Mouse (Mus musculus) neural tube, embryonic 13.5 days (tissue): Measurements from ENCODE around the gene Klra8. TPM values are rescaled to one million over a fixed set of nuclear protein-coding genes. Genes with fewer than 3 reads are reported as not detected.
"Not testable (repeated sequence)": the region's sequence is repeated elsewhere in the genome, so short reads cannot be mapped to it uniquely, and the experiment has no call there.

Experiments
- ATAC-seq: fragments of 200-750 bp; cut with Nextera tagmentation; 2 replicates; pipeline ENCODE4 v1.8.0; 2017; ENCODE audit warnings: low read depth, mild to moderate bottlenecking, moderate TSS enrichment, moderate library complexity
- H3K27ac ChIP-seq: fragments of 300-500 bp; sonication (generic); replicated peaks from 2 replicates; pipeline ENCODE4 v1.5.1; 2015; ENCODE audit warnings: moderate library complexity, mild to moderate bottlenecking, inconsistent platforms
- H3K27me3 ChIP-seq: fragments of 300-500 bp; sonication (generic); 2 replicates; pipeline ENCODE4 v1.6.1; 2015; ENCODE audit warnings: mild to moderate bottlenecking, inconsistent platforms
- H3K36me3 ChIP-seq: fragments of 300-500 bp; sonication (generic); 2 replicates; pipeline ENCODE4 v1.6.1; 2015; ENCODE audit warnings: mild to moderate bottlenecking, inconsistent platforms
- H3K4me1 ChIP-seq: fragments of 300-500 bp; sonication (generic); replicated peaks from 2 replicates; pipeline ENCODE4 v1.6.1; 2015; ENCODE audit warnings: inconsistent platforms
- H3K4me2 ChIP-seq: fragments of 300-500 bp; sonication (generic); 2 replicates; pipeline ENCODE4 v1.6.1; 2015; ENCODE audit warnings: inconsistent platforms, mild to moderate bottlenecking, moderate library complexity
- H3K4me3 ChIP-seq: fragments of 300-500 bp; sonication (generic); 2 replicates; pipeline ENCODE4 v1.5.1; 2015; ENCODE audit warnings: mild to moderate bottlenecking, inconsistent platforms
- H3K9ac ChIP-seq: fragments of 300-500 bp; sonication (generic); 2 replicates; pipeline ENCODE4 v1.6.1; 2015; ENCODE audit warnings: moderate library complexity, mild to moderate bottlenecking, inconsistent platforms
- H3K9me3 ChIP-seq: fragments of 300-500 bp; sonication (generic); 2 replicates; pipeline ENCODE4 v1.6.1; 2016; ENCODE audit warnings: inconsistent platforms
- WGBS: fragments of 180-500 bp; shearing (Covaris S2); methylation state at CpG from one replicate; pipeline ENCODE4 v1.1.7; 2015; 5-methylcytosine and 5-hydroxymethylcytosine counted together
- polyA plus RNA-seq: library from polyadenylated mRNA; unstranded; fragments of >200 nt; fragmentation: Nextera tagmentation; extraction: Ambion mirVana; gene quantifications from 2 replicates; pipeline ENCODE4 v1.2.1, GENCODE M21; 2015

The Klra8 gene
- polyA plus RNA-seq = not detected in 2 replicates

DNA sequence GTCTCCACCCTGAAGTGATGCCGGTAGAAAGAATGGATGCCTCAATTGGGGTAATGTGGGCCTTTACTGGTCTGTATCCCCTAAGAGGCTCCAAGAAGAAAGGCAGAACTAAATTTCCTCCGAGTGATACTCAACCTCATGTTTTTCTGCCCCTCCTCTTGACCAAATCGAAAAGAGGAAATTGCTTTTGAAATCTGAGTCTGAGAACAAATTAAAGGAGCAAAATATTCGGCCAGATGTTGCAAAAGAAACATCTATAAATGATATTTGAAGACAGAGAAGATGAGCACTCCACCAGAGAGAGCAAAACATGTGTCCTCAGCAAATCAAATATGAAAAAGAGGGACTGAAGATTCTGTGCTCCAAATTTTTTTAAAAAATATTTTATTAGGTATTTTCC is at the start of gene Klra8:
Gene Klra8 (minus strand): TSS at position 101 of the 400 bp plus-strand sequence.
- H3K27ac ChIP-seq, H3K4me3 ChIP-seq, H3K4me2 ChIP-seq, H3K9ac ChIP-seq, H3K27me3 ChIP-seq, H3K4me1 ChIP-seq, ATAC-seq, H3K9me3 ChIP-seq, H3K36me3 ChIP-seq: not testable (repeated sequence)
- WGBS = 69% methylated on average over 4 of the region's 4 CpGs

DNA sequence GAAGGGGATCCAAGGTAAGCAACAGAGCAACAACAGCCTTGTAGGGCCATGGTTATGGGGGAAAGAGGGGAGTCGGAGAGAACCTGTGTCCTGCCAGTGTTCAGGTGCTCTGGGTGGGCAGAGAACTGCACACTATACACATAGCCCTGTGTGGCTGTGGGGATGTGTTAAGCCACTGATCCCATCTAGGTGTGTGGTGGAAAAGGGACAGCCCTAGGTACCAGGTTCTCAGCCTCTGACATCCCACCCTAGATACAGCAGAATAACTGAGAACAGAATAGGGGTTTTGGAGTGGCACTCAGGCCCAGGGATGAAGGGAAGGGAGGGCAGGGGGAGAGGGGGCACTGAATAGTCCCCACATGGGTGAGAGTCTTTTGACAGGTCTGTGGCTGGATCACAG is 19.2 kb downstream of the Klra8 start:
- H3K4me2 ChIP-seq = no peak overlapping the region
- no peak overlapping the region for H3K9ac ChIP-seq
- no peak overlapping the region for H3K27ac ChIP-seq
- no peak for ATAC-seq
- H3K4me1 ChIP-seq = no peaks in the 10 kb centered on the region
- no peaks in the 10 kb centered on the region for H3K27me3 ChIP-seq
- WGBS = 89% methylated on average over 1 of the region's 1 CpGs
- 0 out of 2 replicates have a peak, but pooled peaks cover 3% of the 10 kb centered on the region for H3K9me3 ChIP-seq
- no peaks in the 10 kb centered on the region for H3K36me3 ChIP-seq
- no peak overlapping the region for H3K4me3 ChIP-seq

DNA sequence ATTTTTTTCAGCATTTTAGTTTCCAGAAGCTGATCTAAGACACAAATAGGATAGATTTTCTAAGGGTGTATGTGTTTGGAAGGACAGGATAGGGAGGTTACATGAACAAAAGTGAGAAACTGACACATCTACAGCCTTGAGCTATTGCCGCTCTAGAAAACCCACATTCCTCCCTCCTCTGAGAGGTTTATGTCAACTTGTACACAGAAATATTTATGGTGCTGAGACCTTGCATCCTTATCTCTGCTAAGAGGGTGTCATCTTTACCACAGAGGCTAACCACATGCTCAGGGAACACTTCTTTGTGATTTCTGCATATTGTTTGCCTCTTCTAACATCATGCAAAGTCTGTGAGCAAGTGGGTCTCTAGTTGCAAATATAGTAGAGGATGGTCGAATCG is 27.0 kb downstream of the Klra8 start:
- H3K27me3 ChIP-seq, H3K27ac ChIP-seq, H3K4me3 ChIP-seq, H3K9ac ChIP-seq, H3K36me3 ChIP-seq, H3K4me2 ChIP-seq, ATAC-seq, H3K4me1 ChIP-seq: not testable (repeated sequence)
- H3K9me3 ChIP-seq = peaks cover 16% of the 10 kb centered on the region; the same call in 1 of the 2 replicates
- WGBS = 89% methylated on average over 3 of the region's 3 CpGs

DNA sequence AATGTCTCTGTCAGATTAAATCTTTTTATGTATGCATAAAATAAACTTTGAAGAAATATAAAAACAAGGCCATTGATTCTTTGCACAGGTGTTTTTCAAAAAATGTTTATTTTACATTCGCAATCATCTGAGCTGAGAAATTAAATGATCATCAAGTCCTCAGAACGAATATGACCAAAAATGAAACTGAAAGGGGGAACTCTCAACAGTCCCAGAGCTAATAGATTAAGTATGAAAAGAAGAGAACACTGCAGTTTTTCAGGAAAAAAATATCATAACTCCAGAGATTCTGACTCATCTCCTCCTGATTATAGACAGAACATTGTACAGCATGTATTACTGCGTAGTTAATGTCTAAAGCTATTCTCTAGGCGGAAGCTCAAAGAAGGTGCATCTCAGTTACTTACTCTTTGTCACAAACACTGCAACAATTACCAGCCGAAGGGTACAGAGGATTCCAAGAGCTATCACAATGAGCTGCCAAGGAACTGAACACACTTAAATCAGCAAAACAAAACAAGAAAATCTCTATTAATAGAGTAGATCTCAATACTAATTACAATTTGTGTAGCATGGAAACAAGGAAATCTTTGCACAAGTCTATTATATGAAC is 37.3 kb downstream of the Klra8 start:
- H3K27me3 ChIP-seq = no peaks in the 10 kb centered on the region
- H3K36me3 ChIP-seq = no peaks in the 10 kb centered on the region
- H3K9me3 ChIP-seq = no peaks in the 10 kb centered on the region
- ATAC-seq = no peak
- no peak overlapping the region for H3K27ac ChIP-seq
- no peak overlapping the region for H3K4me3 ChIP-seq
- H3K4me1 ChIP-seq = no peaks in the 10 kb centered on the region
- 80% methylated on average over 5 of the region's 5 CpGs for WGBS
- H3K4me2 ChIP-seq = no peak overlapping the region
- no peak overlapping the region for H3K9ac ChIP-seq

DNA sequence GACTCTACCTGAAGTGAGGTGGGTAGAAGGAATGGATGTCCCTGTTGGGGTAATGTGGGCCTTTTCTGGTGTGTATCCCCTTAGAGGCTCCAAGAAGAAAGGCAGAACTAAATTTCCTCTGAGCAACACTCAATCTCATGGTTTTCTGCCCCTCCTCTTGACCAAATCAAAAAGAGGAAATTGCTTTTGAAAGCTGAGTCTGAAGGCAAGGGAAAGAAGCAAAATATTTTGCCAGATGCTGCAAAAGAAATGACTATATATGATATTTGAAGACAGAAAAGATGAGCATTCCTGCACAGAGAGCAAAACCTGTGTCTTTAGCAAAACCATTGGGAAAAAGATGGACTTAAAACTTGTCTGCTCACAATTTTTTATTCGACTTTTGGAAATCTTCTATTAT is 62.5 kb downstream of the Klra8 start, which contains the start of gene Klra4:
Gene Klra4 (minus strand): TSS at position 101 of the 400 bp plus-strand sequence.
- H3K9me3 ChIP-seq = peaks cover 11% of the 10 kb centered on the region; the same call in 1 of the 2 replicates
- not testable (repeated sequence) for ATAC-seq, H3K27me3 ChIP-seq, H3K27ac ChIP-seq, H3K4me2 ChIP-seq, H3K9ac ChIP-seq, H3K4me3 ChIP-seq, H3K4me1 ChIP-seq, H3K36me3 ChIP-seq
- 70% methylated on average over 1 of the region's 1 CpGs for WGBS

Other genes starting within 250 kb of the Klra8 start
- not detected in 2 replicates for gene Klra5, start 212.2 kb downstream of the Klra8 start, polyA plus RNA-seq
- not detected in 2 replicates for gene Klra6, start 102.9 kb downstream of the Klra8 start, polyA plus RNA-seq
- gene Klra4, start 62.6 kb downstream of the Klra8 start, polyA plus RNA-seq = not detected in 2 replicates
- gene Klra9, start 63.2 kb upstream of the Klra8 start, polyA plus RNA-seq = not detected in 2 replicates
- not detected in 2 replicates for gene Klra7, start 103.4 kb upstream of the Klra8 start, polyA plus RNA-seq
- not detected in 2 replicates for gene Klra10, start 152.0 kb upstream of the Klra8 start, polyA plus RNA-seq
- not detected in 2 replicates for gene Klra3, start 207.7 kb upstream of the Klra8 start, polyA plus RNA-seq